Mouse (Mus musculus) c-Kit-positive CD71-negative TER-119-negative erythroid progenitor cells, embryonic 14.5 days (primary cell): Measurements from ENCODE around the gene Tex35.

Source experiments
- DNase-seq: peaks from one replicate; pipeline ENCODE4 v3.0.0-alpha.2; 2013; ENCODE audit warnings: low read depth

The Tex35 gene

DNA sequence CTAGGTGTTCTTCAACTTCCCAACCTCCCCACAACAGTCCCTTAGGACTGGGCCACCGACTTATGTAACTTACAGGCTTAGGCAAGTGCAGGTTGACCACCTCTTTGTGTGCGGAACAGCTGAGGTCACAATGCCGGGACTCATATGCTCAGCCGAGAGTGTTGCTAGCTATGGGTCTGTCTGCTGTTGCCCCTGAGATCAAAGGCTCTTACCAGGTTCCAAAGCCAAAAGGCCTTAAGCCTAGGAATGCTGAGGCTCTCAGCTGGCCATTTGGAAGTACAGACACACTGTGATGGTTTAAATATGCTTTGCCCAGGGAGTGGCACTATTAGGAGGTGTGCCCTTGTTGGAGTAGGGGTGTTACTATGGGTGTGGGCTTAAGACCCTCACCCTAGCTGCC is at the start of gene Tex35:
TSS of gene Tex35 (minus strand) at position 101 of the 400 bp plus-strand sequence.
- no peak for DNase-seq

GRCm38 (mm10) chr1:157153781-157154180 is 45.3 kb upstream of the Tex35 start:
- DNase-seq = no peak

DNA sequence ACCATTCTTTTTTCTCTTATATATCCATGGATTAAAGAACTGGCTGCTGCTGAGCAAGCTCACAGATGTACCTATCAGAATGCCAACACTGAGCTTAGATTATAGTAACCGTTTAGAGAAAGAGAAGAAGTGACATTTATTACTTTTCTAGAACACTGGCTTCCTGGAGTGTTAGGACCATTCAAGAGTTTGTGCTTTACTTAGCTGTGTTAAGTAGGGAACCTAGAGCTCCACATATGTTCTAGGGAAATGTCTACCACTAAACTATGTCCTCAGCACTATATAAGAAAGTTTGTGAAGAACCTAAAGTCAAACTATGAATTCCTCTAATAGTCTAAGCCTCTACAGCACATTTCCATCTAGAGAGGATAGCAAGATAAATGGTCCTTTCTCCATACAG is 41.6 kb upstream of the Tex35 start:
- DNase-seq = no peak

DNA sequence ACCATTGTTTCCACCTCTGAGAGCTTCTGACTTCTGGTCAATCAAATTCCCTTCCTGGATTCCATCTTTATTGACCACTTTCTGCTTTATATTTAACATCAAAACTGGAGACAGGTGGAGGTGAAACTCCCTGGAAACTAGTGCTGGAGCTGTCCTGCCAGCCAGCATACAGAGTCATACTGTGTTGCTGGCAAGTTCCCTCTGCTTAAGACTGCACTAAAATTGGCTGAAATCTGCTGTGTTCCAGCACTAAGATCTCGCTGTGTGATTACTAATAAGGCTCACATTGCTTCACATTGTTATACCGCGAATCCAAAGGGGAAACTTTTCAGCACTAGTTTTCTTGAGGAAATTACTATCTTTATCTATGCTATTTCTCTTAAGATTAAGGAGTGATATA is 36.1 kb upstream of the Tex35 start:
- DNase-seq = no peak

GRCm38 (mm10) chr1:157143326-157143932 is 34.9 kb upstream of the Tex35 start:
- no peak for DNase-seq

DNA sequence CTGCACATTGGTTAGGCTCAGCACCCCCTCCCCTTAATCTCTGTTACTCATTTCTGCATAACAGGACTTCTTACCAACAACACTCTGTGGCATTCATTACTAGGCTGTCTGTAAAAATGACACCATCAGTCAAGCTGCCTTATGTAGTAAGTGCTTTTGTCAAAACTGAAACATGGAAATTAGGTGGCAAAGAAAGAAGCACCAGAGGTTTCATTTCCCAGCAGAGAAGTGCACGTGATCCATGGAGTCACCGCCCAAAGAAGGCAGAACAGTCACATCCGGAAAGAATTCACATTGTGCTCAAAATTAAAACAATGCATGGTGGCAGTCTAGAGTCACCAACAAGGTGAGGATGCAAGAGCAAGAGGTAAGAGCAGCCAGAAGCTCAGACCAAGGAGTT is 32.5 kb upstream of the Tex35 start:
- no peak for DNase-seq

GRCm38 (mm10) chr1:157137854-157138241 is 29.4 kb upstream of the Tex35 start:
- DNase-seq = no peak

GRCm38 (mm10) chr1:157137132-157137853 is 28.8 kb upstream of the Tex35 start:
- DNase-seq = no peak

- DNase-seq = no peak
Observed at GRCm38 (mm10) chr1:157128219-157128618, 19.7 kb upstream of the Tex35 start.

DNA sequence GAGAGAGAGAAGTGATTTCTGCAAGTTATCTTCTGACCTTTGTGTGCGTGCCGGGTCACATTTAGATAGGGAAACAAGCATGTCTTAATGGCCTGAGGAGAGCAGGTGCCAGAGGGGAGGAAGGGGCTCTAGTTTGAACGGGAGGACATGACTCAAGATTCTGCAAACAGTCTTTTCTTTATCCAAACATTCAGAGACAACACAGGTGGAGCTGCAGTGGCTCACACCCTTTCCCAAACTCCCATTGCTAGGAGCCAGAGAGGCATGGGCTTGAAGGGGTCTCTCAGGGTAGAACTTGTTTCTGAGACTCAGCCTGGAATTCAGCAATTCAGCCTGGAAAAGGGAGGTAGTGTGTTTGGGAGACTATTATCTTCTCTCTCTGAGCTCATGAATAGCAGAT is 15.4 kb upstream of the Tex35 start:
- DNase-seq = no peak

DNA sequence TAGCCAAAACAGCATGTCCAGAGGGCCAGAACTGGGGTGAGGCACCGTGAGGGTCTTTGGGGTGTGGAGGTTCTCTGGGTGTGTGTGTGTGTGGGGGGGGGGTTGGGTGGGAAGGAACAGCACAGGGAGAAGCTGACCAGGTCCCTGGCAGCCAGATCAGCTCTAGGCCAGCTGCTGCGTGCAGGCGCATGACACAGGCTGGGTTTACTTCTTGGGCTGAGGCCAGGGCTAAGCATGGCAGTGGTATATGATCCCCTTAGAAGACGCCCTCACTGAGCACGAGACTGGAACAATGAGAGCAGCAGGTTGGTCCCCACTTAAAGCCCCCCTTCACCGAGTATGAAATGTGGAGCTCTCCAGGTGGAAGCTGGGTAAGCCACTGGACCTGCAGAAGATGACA is 10.7 kb upstream of the Tex35 start:
- no peak for DNase-seq

DNA sequence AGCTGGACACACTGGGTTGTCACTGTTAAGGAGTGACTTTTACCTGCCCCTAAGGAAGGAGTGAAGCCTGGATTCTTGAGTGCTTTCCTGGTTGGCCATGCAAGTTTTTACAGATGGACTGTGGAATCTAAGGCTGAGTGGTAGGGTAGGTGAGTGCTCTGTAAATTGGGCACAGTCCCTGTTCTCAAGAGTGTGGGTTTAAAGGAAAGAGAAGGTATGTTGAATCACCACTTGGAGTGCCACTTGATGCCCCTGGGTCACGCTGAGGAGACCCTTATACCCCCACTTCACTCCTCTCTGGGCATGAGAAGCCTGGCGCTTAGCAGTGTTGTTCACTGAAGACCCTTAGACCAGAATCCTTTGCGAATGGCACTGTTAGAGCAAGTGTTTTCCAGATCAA is 9.0 kb upstream of the Tex35 start:
- no peak for DNase-seq

GRCm38 (mm10) chr1:157114492-157114891 is 6.0 kb upstream of the Tex35 start:
- DNase-seq = no peak

DNA sequence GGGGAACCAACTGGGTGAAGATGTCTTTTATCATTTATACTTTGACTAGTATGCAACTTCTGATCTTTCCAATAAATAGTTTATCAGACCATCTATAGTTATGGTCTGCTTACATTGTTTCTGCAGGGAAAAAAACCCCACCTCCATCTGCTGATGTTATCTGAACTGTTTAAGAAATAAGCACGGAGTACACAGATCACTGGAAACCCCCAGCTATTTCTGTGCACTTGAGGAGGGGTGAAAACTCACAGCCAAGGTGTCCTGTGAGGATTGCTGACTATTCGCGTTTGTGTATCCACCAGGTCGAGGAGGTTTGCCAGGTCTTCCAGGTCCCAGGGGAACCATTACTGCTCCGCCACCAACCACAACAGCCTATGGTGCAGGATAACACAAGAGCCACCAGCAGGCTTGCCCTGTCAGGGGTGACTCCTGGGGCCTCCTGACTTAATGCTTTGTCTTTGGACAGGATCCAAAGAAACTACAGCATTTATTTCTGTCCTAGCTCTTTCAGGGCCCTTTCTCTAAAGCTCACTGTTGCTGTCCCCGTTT is 1.9 kb upstream of the Tex35 start:
- DNase-seq = no peak

- DNase-seq = peak; percentile 45
Observed at GRCm38 (mm10) chr1:157101122-157101865, 7.2 kb downstream of the Tex35 start.

DNA sequence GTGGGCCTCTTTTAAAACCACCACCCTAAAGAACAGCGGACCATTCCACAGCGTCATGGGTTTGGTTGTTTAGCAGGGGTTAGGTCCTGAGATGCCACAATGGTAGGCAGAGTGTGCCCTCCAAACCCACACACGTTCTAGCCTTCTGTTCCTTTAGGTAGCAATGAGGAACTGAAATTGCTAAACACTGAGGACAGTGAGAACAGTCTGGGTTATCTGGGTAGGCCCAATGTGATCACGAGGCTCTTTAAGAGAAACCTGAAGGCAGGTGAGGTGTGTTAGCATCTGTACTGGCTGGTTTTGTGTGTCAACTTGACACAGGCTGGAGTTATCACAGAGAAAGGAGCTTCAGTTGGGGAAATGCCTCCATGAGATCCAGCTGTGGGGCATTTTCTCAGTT is 12.9 kb downstream of the Tex35 start:
- DNase-seq = no peak

DNA sequence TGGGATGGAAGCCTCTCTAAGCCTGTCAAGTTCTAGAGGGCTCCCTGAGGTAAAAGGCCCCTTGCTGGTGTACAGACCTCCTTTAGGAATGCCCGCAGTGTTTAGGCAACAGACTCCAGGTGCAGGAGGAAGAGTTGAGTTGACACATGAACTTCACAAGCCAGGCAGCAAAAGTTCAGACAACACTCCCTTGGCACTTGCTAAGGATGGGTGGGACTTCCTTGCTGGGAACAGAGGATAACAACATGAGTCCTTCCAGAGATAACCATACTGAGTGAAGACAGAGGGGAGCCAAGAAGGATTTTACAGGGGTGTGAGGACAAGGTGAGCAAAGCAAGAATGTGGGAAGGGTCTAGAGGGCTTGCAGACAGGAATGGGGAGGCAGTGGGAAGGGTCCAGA is 15.9 kb downstream of the Tex35 start:
- DNase-seq = no peak

DNA sequence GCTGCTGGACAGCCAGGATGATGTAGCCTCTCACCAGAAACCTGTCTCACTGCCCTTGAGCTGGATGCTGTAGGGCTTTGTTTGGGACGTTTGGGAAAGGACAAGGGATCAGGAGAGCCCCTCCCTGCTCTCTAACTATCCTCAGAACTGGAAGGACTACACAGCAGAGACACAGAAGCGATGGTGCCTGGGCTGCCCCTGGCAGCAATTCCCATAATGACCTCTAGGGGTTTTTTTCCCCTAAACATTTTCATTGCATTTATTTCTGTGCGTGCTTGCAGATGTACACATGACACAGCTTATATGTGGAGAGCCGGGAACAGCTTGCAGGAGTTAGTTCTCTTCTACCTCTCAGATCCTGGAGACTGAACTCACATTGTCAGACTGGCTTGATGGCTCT is 16.3 kb downstream of the Tex35 start:
- DNase-seq = no peak

DNA sequence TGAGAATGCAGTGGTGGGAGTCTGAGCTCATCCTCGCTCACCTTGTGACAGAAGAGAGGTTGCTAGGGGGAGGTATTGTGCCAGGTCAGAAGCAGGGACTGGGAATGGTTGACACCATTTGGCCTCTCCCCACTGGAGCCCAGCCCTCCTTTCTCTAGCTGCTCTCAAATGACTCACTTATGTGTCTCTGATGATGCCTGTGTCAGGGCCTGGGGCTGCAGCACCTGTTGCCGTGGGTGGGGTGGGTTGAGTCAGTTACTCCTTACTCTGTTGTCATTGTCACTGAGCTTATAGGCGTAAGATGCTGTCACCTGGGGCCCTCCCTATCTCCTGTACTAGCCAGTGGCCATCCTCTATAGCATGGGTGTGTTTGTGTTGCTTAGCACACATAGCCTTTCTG is 17.6 kb downstream of the Tex35 start:
- DNase-seq = no peak

DNA sequence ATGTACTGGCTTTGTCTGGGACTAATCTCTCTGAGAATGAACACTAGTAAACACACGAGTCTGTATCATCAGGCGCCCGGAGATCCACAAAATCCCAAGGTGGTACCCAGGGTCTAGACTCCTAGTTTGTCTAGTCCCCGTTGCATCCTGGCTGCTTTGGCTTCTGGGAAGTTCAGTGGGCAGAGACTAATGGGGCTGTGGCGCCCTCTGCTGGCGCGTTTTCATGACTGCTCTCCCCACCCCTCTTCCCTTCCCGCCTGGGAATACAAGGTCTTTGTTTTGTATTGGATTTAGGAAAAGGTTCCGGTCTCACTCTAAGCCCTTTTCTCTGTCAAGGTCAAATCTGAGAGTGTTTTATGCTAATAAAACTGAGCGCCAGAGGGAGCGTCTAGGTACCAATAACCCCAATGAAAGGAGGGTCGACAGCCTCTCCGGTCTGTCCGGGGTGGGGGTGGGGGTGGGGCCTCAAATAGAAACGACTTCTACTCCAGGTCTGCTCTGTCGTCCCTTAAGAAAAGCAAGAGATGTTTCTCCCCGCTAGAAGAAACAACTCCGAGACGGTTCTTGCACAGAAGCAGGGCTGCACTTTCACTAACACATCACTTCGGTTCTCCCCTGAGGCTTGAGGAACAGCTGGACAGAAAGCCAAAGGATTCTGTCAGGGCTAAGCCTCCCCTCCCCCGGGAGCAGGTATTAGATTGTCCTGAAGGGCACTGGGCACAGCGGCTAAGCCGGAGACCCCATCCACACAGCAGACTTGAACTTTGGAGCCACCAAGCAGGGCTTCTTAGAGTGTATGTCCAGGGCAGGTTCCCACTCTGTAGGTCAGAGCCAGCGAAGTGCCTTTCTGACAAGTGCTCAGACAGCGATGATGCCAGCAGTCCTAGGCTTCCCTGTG is 22.1 kb downstream of the Tex35 start:
- DNase-seq = no peak

DNA sequence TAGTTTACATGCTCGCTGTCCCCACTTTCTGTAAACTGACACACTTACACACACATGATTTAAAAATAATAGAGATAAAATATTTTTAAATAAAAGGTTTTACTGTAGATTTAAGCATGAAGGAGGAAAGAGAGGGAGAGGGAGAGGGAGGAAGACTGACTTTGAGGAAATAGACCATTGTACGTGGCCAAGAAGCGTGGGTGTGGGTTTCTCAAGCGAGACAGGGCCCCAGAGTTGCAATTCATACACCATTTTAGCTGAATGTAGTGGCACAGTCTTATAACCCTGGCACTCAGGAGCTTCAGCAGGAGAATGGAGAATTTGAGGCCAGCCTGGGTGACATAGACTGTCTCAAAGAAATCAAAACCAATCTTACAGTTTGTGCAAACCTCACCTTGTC is 25.5 kb downstream of the Tex35 start:
- no peak for DNase-seq

GRCm38 (mm10) chr1:157081999-157082398 is 26.5 kb downstream of the Tex35 start:
- no peak for DNase-seq
